Mouse (Mus musculus): ENCODE results near the gene Slc16a9.

DNA sequence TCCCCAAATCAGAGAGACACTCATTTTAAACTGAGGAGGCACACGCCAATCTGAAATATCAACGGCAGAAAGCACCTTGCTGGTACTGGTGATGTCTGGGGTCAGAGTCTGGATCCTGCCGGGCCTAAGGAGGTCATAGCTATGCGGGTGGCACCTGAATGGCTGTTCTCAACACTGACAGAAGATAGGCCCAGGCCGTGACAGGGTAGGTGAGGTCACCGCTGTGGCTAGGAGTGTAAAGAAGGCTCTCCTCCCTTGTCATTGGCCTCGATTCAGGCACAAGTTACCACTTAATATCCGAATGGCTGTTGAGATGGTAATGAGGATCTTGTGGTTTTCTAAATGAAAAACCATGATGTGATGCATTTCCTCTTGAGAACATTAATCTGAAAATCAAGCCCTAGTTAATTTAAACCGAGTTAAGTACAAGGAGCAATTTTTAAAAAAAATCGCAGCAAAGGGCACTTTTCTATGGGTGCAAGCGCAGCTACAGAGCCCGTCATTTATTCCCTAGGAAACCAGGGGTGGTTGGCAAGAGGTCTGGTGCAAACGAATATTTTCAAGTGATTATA lies 72.6 kb downstream of the Slc16a9 start:
- TF ChIP-seq CTCF (IDR thresholded peaks at IDR 0.05; ENCODE audit: extremely low read depth, insufficient read depth, insufficient read length, insufficient replicate concordance) (no peak), POLR2A (IDR thresholded peaks at IDR 0.05; ENCODE audit: low read depth, low read length) (no peak)

All from spleen, adult 2 months (tissue).